Mouse (Mus musculus): Measurements from ENCODE around the gene Fxyd4.

GRCm38 (mm10) chr6:117929945-117930655, 7.4 kb downstream of the Fxyd4 start:
- no peak for TF ChIP-seq MAX (IDR thresholded peaks at IDR 0.05; ENCODE audit: low read depth)
- no peak for TF ChIP-seq MYOG (IDR thresholded peaks at IDR 0.05; ENCODE audit: control insufficient read depth in 1 of 3, insufficient read depth in 1 of 3, insufficient read length in 2 of 3, low read depth in 2 of 3)

All from myocyte (in vitro differentiated cells).